Comparison of ENCODE assay signal across 25 mouse cellular contexts in genomic region chr9:117041291-117041992, GRCm38 (mm10).
DNase-seq lines count a peak whose midpoint lies in the region; ATAC-seq lines count a peak whose summit lies in the region.
"Had no signal": no experiment of that assay in that cellular context is flagged by ENCODE, and none has a peak within 500 bp of the region (broad histone marks: within the 10 kb centered on the region; RNA-seq: fewer than 3 reads in every experiment).

No protein-coding gene starts in this region.

- no peaks in the 10 kb centered on the region for H3K27me3 ChIP-seq in heart, embryonic 13.5 days (replicated peaks)
- H3K27me3 ChIP-seq in lung, embryonic 15.5 days, result no peaks in the 10 kb centered on the region
- no peaks in the 10 kb centered on the region for H3K27me3 ChIP-seq in stomach, embryonic 15.5 days (replicated peaks)
- H3K27me3 ChIP-seq: embryonic facial prominence, embryonic 13.5 days; forebrain, embryonic 12.5 days; hindbrain, embryonic 15.5 days; limb, embryonic 13.5 days; liver, embryonic 15.5 days; neural tube, embryonic 13.5 days; Patski had no signal

- H3K4me2 ChIP-seq in heart, embryonic 13.5 days, result no peak overlapping the region
- no peak overlapping the region for H3K4me2 ChIP-seq in lung, embryonic 15.5 days
- no peak overlapping the region for H3K4me2 ChIP-seq in stomach, embryonic 15.5 days
- H3K4me2 ChIP-seq: embryonic facial prominence, embryonic 13.5 days; forebrain, embryonic 12.5 days; hindbrain, embryonic 15.5 days; limb, embryonic 13.5 days; liver, embryonic 15.5 days; neural tube, embryonic 13.5 days had no signal

- peaks cover 4% of the 10 kb centered on the region; the same call in 1 of the 2 replicates for H3K36me3 ChIP-seq in heart, embryonic 13.5 days
- no peaks in the 10 kb centered on the region for H3K36me3 ChIP-seq in lung, embryonic 15.5 days
- H3K36me3 ChIP-seq in stomach, embryonic 15.5 days, result no peaks in the 10 kb centered on the region
- H3K36me3 ChIP-seq: embryonic facial prominence, embryonic 13.5 days; forebrain, embryonic 12.5 days; hindbrain, embryonic 15.5 days; limb, embryonic 13.5 days; liver, embryonic 15.5 days; midbrain, embryonic 10.5 days; neural tube, embryonic 13.5 days had no signal

- no peak overlapping the region for H3K9ac ChIP-seq in heart, embryonic 13.5 days
- H3K9ac ChIP-seq in lung, embryonic 15.5 days, result no peak overlapping the region
- no peak overlapping the region for H3K9ac ChIP-seq in stomach, embryonic 15.5 days
- H3K9ac ChIP-seq: embryonic facial prominence, embryonic 13.5 days; forebrain, embryonic 12.5 days; hindbrain, embryonic 15.5 days; limb, embryonic 13.5 days; liver, embryonic 15.5 days; neural tube, embryonic 13.5 days had no signal

- H3K27ac ChIP-seq in heart, embryonic 13.5 days (replicated peaks), result peak overlapping the region; percentile 4
- no peak overlapping the region for H3K27ac ChIP-seq in lung, embryonic 15.5 days
- peak overlapping the region; percentile 16; the same call in 1 of the 2 replicates for H3K27ac ChIP-seq in stomach, embryonic 15.5 days
- H3K27ac ChIP-seq: embryonic facial prominence, embryonic 13.5 days; forebrain, embryonic 12.5 days; hindbrain, embryonic 15.5 days; limb, embryonic 13.5 days; liver, embryonic 15.5 days; midbrain, embryonic 10.5 days; neural tube, embryonic 13.5 days had no signal

- H3K4me3 ChIP-seq in heart, embryonic 13.5 days, result no peak overlapping the region
- H3K4me3 ChIP-seq in lung, embryonic 15.5 days, result no peak overlapping the region
- no peak overlapping the region for H3K4me3 ChIP-seq in stomach, embryonic 15.5 days (replicated peaks)
- H3K4me3 ChIP-seq: embryonic facial prominence, embryonic 13.5 days; erythroblast, embryonic 14.5 days; forebrain, embryonic 12.5 days; hindbrain, embryonic 15.5 days; limb, embryonic 13.5 days; liver, embryonic 15.5 days; midbrain, embryonic 10.5 days; myocyte; neural tube, embryonic 13.5 days had no signal

- intact Hi-C loops in gastrocnemius, postnatal 36 days (cut with DNase I), result no loop called here

- no peak for DNase-seq in heart, adult 18-20 months
- DNase-seq in lung, postnatal 14 days, result no peak
- no peak for DNase-seq in gastrocnemius, postnatal 36 days
- DNase-seq: adrenal gland, adult 2 months; cerebellum, adult 11-12 months; cerebellum, postnatal 10 days; heart, postnatal 4 days; kidney, adult 18-20 months; kidney, postnatal 10 days; retina, postnatal 1 day had no signal

- H3K9me3 ChIP-seq in heart, embryonic 13.5 days, result no peaks in the 10 kb centered on the region
- H3K9me3 ChIP-seq in lung, embryonic 15.5 days, result no peaks in the 10 kb centered on the region
- no peaks in the 10 kb centered on the region for H3K9me3 ChIP-seq in stomach, embryonic 15.5 days
- H3K9me3 ChIP-seq: embryonic facial prominence, embryonic 13.5 days; forebrain, embryonic 12.5 days; hindbrain, embryonic 15.5 days; limb, embryonic 13.5 days; liver, embryonic 15.5 days; midbrain, embryonic 10.5 days; neural tube, embryonic 13.5 days had no signal

- ATAC-seq in heart, embryonic 13.5 days (ENCODE audit: extremely low read depth, insufficient number of reproducible peaks, low FRiP score, low TSS enrichment), result no peak
- ATAC-seq in lung, embryonic 15.5 days (ENCODE audit: borderline replicate concordance, extremely low read depth, low FRiP score, low TSS enrichment), result 0 out of 2 replicates have a peak, but pooled peaks have one; percentile 25
- ATAC-seq in stomach, embryonic 15.5 days (ENCODE audit: insufficient read depth, low FRiP score, low read depth), result peak; percentile 81; the same call in 1 of the 2 replicates
- no peak for ATAC-seq in activated CD4-positive, CD25-positive, alpha-beta regulatory T cell, adult 4 months
- ATAC-seq: midbrain, embryonic 16.5 days; Patski had no signal

- H3K4me1 ChIP-seq in heart, embryonic 13.5 days, result peaks cover 33% of the 10 kb centered on the region
- peaks cover 13% of the 10 kb centered on the region for H3K4me1 ChIP-seq in lung, embryonic 15.5 days
- peaks cover 3% of the 10 kb centered on the region; the same call in 1 of the 2 replicates for H3K4me1 ChIP-seq in stomach, embryonic 15.5 days
- H3K4me1 ChIP-seq: forebrain, embryonic 12.5 days; liver, embryonic 15.5 days; midbrain, embryonic 10.5 days; neural tube, embryonic 13.5 days had no signal

Comparison
In these comparisons a context has a peak if more than half of its experiments do, and no peak if none do; other contexts are left out.
1. ATAC-seq: peak in lung, embryonic 15.5 days (single experiment) and stomach, embryonic 15.5 days (single experiment); none in heart, embryonic 13.5 days (single experiment) and activated CD4-positive, CD25-positive, alpha-beta regulatory T cell, adult 4 months (single experiment).